Mouse (Mus musculus) embryonic facial prominence, embryonic 13.5 days (tissue): ENCODE data around the gene Cysrt1. TPM values are rescaled to one million over a fixed set of nuclear protein-coding genes. Genes with fewer than 3 reads are reported as not detected.
A peak's percentile ranks its signal among the peaks of the same experiment; 100 is the strongest.

Experiments
- ATAC-seq: fragments of 200-750 bp; cut with Nextera tagmentation; 2 replicates; pipeline ENCODE4 v1.8.0; 2017; ENCODE audit warnings: low read depth; ENCODE audit not compliant: insufficient number of reproducible peaks, insufficient read depth, low FRiP score, low TSS enrichment
- H3K27ac ChIP-seq: fragments of 300-500 bp; sonication (generic); 2 replicates; pipeline ENCODE4 v1.5.1; 2015; ENCODE audit warnings: moderate library complexity, mild to moderate bottlenecking, inconsistent platforms
- H3K27me3 ChIP-seq: fragments of 300-500 bp; sonication (generic); 2 replicates; pipeline ENCODE4 v1.6.1; 2015; ENCODE audit warnings: mild to moderate bottlenecking, inconsistent platforms
- H3K36me3 ChIP-seq: fragments of 300-500 bp; sonication (generic); 2 replicates; pipeline ENCODE4 v1.6.1; 2015; ENCODE audit warnings: mild to moderate bottlenecking, inconsistent platforms
- H3K4me1 ChIP-seq: fragments of 300-500 bp; sonication (generic); 2 replicates; pipeline ENCODE4 v1.6.1; 2015; ENCODE audit warnings: inconsistent platforms
- H3K4me2 ChIP-seq: fragments of 300-500 bp; sonication (generic); 2 replicates; pipeline ENCODE4 v1.6.1; 2015; ENCODE audit warnings: moderate library complexity, mild to moderate bottlenecking, inconsistent platforms
- H3K4me3 ChIP-seq: fragments of 300-500 bp; sonication (generic); 2 replicates; pipeline ENCODE4 v1.5.1; 2015; ENCODE audit warnings: mild to moderate bottlenecking, inconsistent platforms
- H3K9ac ChIP-seq: fragments of 300-500 bp; sonication (generic); 2 replicates; pipeline ENCODE4 v1.6.1; 2015; ENCODE audit warnings: mild to moderate bottlenecking, inconsistent platforms
- H3K9me3 ChIP-seq: fragments of 300-500 bp; sonication (generic); 2 replicates; pipeline ENCODE4 v1.6.1; 2016; ENCODE audit warnings: inconsistent platforms
- WGBS: fragments of 180-500 bp; shearing (Covaris S2); methylation state at CpG from one replicate; pipeline ENCODE4 v1.1.7; 2015; ENCODE audit warnings: mixed read lengths; 5-methylcytosine and 5-hydroxymethylcytosine counted together
- polyA plus RNA-seq: library from polyadenylated mRNA; unstranded; fragments of >200 nt; fragmentation: Nextera tagmentation; extraction: Ambion mirVana; gene quantifications from 2 replicates; pipeline ENCODE4 v1.2.1, GENCODE M21; 2015

Gene Cysrt1
- polyA plus RNA-seq, 1 experiment from 2014 or later, result 0.81 TPM

GRCm38 (mm10) chr2:25231038-25231437, 11.2 kb downstream of the Cysrt1 start:
- Histone ChIP-seq H3K27ac (no peak overlapping the region), H3K4me1 (peaks cover 11% of the 10 kb centered on the region; the same call in 1 of the 2 replicates), H3K9me3 (no peaks in the 10 kb centered on the region), H3K4me2 (no peak overlapping the region), H3K27me3 (peaks cover 31% of the 10 kb centered on the region), H3K9ac (no peak overlapping the region), H3K4me3 (no peak overlapping the region), H3K36me3 (no peaks in the 10 kb centered on the region)
- no peak for ATAC-seq
- WGBS, result 47% methylated on average over 12 of the region's 12 CpGs

- no peak for ATAC-seq
- H3K36me3 ChIP-seq, result no peaks in the 10 kb centered on the region
- 0 out of 2 replicates have a peak overlapping the region, but pooled peaks have one; percentile 11 for H3K9ac ChIP-seq
- peaks cover 29% of the 10 kb centered on the region for H3K27me3 ChIP-seq
- 80% methylated on average over 7 of the region's 7 CpGs for WGBS
- no peak overlapping the region for H3K4me2 ChIP-seq
- H3K4me1 ChIP-seq, result peaks cover 14% of the 10 kb centered on the region; the same call in 1 of the 2 replicates
- H3K9me3 ChIP-seq, result no peaks in the 10 kb centered on the region
- H3K4me3 ChIP-seq, result no peak overlapping the region
- H3K27ac ChIP-seq, result no peak overlapping the region
Observed at GRCm38 (mm10) chr2:25230581-25230980, 11.7 kb downstream of the Cysrt1 start.

DNA sequence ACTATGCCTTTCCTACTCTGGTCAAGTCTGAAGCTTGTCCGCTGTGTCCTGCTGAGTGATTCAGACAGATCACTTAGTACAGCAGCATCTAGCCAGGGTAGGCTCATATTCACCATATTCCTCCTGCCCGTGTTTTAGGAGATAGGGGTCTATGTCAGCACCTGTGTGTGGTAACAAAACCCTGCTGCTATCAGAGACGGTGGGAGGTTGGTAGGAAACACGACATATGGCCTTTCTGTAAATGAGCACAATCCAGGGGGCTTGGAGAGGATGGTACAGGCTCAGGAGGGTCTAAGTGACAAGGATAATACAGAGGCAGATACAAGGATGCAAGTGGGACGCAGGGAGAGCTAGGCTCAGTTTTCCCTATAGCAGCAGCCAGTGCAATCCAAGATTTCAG, 12.7 kb downstream of the Cysrt1 start:
- peaks cover 17% of the 10 kb centered on the region; the same call in 1 of the 2 replicates for H3K4me1 ChIP-seq
- no peak overlapping the region for H3K4me2 ChIP-seq
- H3K9me3 ChIP-seq, result no peaks in the 10 kb centered on the region
- no peaks in the 10 kb centered on the region for H3K36me3 ChIP-seq
- H3K9ac ChIP-seq, result no peak overlapping the region
- H3K4me3 ChIP-seq, result no peak overlapping the region
- H3K27ac ChIP-seq, result no peak overlapping the region
- WGBS, result 78% methylated on average over 5 of the region's 5 CpGs
- peaks cover 25% of the 10 kb centered on the region for H3K27me3 ChIP-seq
- ATAC-seq, result no peak

DNA sequence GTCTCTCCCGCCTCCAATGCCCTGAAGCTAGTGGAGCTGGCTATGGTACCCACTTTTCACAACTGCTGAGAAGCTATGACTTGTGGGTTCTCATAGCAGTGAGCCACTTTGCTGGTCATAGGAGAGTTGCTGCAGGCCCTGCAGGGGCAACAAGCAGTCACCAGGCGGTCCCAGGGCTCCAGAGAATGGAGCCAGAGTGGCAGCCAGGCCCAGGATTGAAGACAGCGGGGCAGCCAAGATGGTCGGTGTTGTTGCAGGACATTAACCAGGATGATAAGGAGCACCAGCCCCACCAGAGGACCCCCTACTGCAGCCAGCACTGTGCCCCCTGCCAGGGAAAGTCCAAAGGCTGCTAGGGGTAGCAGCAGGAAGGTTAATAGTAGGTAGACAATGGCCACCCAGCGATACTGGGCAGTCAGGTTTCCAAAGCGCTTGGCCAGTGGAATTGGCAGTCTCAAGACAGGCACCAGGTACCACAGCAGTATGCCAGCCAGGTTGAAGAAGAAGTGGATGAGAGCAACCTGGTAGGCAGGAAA, 13.2 kb downstream of the Cysrt1 start:
- ATAC-seq, result no peak
- Histone ChIP-seq H3K4me2 (peak overlapping the region; percentile 53), H3K36me3 (no peaks in the 10 kb centered on the region), H3K27me3 (peaks cover 22% of the 10 kb centered on the region), H3K9ac (no peak overlapping the region), H3K9me3 (no peaks in the 10 kb centered on the region), H3K4me3 (no peak overlapping the region), H3K4me1 (peaks cover 17% of the 10 kb centered on the region; the same call in 1 of the 2 replicates), H3K27ac (no peak overlapping the region)
- 69% methylated on average over 6 of the region's 6 CpGs for WGBS

GRCm38 (mm10) chr2:25228431-25228889, 13.8 kb downstream of the Cysrt1 start:
- WGBS, result under 1% methylated on average over 7 of the region's 7 CpGs
- peak overlapping the region; percentile 51; the same call in 1 of the 2 replicates for H3K27ac ChIP-seq
- ATAC-seq, result no peak

DNA sequence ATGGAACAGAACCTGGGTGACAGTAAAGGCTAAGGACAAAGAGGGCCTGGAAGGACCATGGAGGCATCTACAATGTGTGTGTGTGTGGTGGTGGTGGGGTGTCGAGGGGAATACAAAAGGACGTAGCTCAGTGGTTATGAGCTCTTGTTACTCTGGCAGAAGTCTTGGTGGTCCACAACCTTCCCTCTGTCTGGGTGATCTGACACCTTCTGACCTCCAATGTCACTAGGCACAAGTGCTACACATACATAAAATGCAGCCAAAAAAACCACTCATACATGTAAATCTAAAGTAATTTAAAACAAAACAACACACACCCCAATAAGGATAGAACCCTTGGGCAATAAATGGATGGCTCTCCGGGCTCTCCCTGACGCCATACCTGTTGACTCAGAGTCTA, 14.8 kb downstream of the Cysrt1 start:
- no peaks in the 10 kb centered on the region for H3K36me3 ChIP-seq
- no peak overlapping the region for H3K4me3 ChIP-seq
- H3K4me2 ChIP-seq, result no peak overlapping the region
- H3K4me1 ChIP-seq, result peaks cover 25% of the 10 kb centered on the region
- WGBS, result 91% methylated on average over 4 of the region's 4 CpGs
- H3K27ac ChIP-seq, result no peak overlapping the region
- peaks cover 13% of the 10 kb centered on the region; the same call in 1 of the 2 replicates for H3K27me3 ChIP-seq
- no peak for ATAC-seq
- no peaks in the 10 kb centered on the region for H3K9me3 ChIP-seq
- H3K9ac ChIP-seq, result no peak overlapping the region

More at GRCm38 (mm10) chr2:25228431-25228889, 13.8 kb downstream of the Cysrt1 start:
- Histone ChIP-seq H3K4me1 (peaks cover 21% of the 10 kb centered on the region), H3K9ac (peak overlapping the region; percentile 40; the same call in 1 of the 2 replicates), H3K4me3 (peak overlapping the region; percentile 27), H3K9me3 (no peaks in the 10 kb centered on the region), H3K36me3 (no peaks in the 10 kb centered on the region), H3K4me2 (peak overlapping the region; percentile 53), H3K27me3 (peaks cover 22% of the 10 kb centered on the region)

DNA sequence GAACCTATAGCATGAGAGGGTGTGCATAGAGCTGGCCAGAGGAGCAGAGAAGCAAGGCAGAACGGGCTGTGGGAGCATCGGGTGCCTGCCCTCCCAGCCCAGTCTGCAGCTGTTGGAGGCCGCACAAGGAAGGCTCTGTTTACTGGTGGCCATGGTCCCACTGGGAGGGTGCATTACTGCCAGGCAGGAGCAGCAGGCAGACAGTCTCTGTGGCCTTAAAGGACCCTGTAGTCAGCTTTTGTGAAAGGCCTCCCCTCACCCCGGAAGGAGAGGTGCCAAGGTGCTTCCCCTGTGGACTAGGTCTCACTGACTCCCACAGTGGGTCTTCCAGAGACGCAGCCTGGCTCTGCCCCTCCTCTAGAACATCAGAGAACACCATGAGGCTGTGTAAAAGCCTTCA, 15.4 kb downstream of the Cysrt1 start:
- Histone ChIP-seq H3K4me3 (no peak overlapping the region), H3K9ac (no peak overlapping the region), H3K4me2 (no peak overlapping the region), H3K9me3 (no peaks in the 10 kb centered on the region), H3K27ac (no peak overlapping the region), H3K36me3 (peaks cover 2% of the 10 kb centered on the region), H3K4me1 (peaks cover 25% of the 10 kb centered on the region), H3K27me3 (peaks cover 13% of the 10 kb centered on the region; the same call in 1 of the 2 replicates)
- no peak for ATAC-seq
- WGBS, result 74% methylated on average over 5 of the region's 5 CpGs

- H3K9me3 ChIP-seq, result no peaks in the 10 kb centered on the region
- peak overlapping the region; percentile 99 for H3K27ac ChIP-seq
- no peak overlapping the region for H3K9ac ChIP-seq
- H3K4me2 ChIP-seq, result peak overlapping the region; percentile 56
- peak overlapping the region; percentile 88 for H3K4me3 ChIP-seq
- peaks cover 25% of the 10 kb centered on the region for H3K4me1 ChIP-seq
- H3K36me3 ChIP-seq, result peaks cover 9% of the 10 kb centered on the region
- ATAC-seq, result no peak
- peaks cover 5% of the 10 kb centered on the region; the same call in 1 of the 2 replicates for H3K27me3 ChIP-seq
- WGBS, result 69% methylated on average over 8 of the region's 8 CpGs
Observed at GRCm38 (mm10) chr2:25225811-25226379, 16.4 kb downstream of the Cysrt1 start.

DNA sequence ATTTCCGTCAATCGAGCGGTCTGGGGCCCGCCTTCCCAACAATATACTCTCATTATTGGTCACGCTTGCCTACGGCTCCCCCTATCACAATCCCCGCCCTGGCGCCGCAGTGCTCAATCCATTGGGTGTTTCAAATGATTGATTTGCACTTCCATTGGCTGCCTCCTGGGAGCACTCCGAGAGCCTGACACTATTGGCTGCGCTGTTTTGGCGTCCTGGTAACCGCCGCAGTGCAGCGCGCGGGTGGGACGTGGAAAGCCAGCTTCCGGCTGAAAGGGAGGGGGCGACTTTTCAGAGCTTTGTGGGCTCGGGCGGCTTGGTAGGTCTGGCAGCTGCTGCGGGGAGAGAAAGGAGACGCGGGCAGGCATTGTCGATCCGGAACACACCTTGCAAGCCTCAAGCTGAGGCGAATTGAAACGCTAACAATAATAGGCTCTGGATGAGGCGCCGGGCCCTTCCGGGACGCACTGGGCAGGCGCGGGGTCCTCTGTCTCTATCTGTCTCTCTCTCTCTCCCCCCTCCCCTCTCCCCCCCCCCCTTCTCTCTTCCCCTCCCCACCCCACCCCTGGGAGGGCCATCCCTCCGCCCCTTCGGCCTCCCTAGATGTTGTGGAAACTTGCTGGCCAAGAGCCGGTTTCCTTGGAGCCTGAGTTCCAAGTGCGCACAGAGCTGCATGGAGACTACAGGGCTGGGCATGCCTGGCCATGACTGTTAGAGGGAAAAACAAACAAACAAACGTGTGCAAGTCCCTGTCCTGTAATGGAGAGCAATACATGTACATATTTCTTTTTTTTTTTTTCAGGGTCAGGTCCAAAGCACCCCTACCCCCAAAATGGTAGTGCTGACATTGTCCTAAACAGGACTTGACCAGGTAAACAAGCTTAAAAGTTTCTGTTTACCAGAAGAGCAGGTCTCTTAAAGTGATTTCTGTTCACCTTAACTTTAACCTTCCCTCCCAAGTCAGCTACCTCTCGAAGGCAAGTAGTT, 17.2 kb downstream of the Cysrt1 start:
- 2% methylated on average over 41 of the region's 41 CpGs for WGBS
- ATAC-seq, result peak; percentile 97
- no peaks in the 10 kb centered on the region for H3K9me3 ChIP-seq

GRCm38 (mm10) chr2:25224492-25224765, 17.8 kb downstream of the Cysrt1 start, which contains the start of gene Tubb4b:
Tubb4b (minus strand) TSS chr2:25224702.
- Histone ChIP-seq H3K27me3 (no peaks in the 10 kb centered on the region), H3K4me1 (peaks cover 25% of the 10 kb centered on the region), H3K9ac (peak within 1 kb of the TSS; percentile 87), H3K9me3 (no peaks in the 10 kb centered on the region), H3K4me3 (peak within 1 kb of the TSS; percentile 88), H3K27ac (peak within 1 kb of the TSS; percentile 99), H3K36me3 (peaks cover 9% of the 10 kb centered on the region), H3K4me2 (peak within 1 kb of the TSS; percentile 97)
- no peak for ATAC-seq
- under 1% methylated on average over 17 of the region's 17 CpGs for WGBS

More for the DNA sequence above, 17.2 kb downstream of the Cysrt1 start:
- Histone ChIP-seq H3K4me1 (peaks cover 25% of the 10 kb centered on the region), H3K27ac (peak overlapping the region; percentile 99), H3K4me3 (peak overlapping the region; percentile 88), H3K36me3 (peaks cover 9% of the 10 kb centered on the region), H3K9ac (peak overlapping the region; percentile 76), H3K4me2 (peak overlapping the region; percentile 56), H3K27me3 (no peaks in the 10 kb centered on the region)
